Mouse (Mus musculus) neutrophil, adult 59 days (primary cell): ENCODE data around the gene Tdrd1. TPM values are rescaled to one million over a fixed set of nuclear protein-coding genes. Genes with fewer than 3 reads are reported as not detected.

Experiments
- total RNA-seq, 2 experiments: library from RNA; stranded (reverse); gene quantifications; 1 replicate in 1 of 2; 2 replicates in 1 of 2; pipeline ENCODE4 v1.2.4; 2023

The Tdrd1 gene
- not detected for total RNA-seq

GRCm38 (mm10) chr19:56826047-56826631 lies at the start of gene Tdrd1:
Tdrd1 (plus strand) TSS chr19:56826209.

GRCm38 (mm10) chr19:56821798-56822447 lies 4.1 kb upstream of the Tdrd1 start, which contains the start of gene Ccdc186:
Ccdc186 (minus strand) TSS chr19:56822190.

DNA sequence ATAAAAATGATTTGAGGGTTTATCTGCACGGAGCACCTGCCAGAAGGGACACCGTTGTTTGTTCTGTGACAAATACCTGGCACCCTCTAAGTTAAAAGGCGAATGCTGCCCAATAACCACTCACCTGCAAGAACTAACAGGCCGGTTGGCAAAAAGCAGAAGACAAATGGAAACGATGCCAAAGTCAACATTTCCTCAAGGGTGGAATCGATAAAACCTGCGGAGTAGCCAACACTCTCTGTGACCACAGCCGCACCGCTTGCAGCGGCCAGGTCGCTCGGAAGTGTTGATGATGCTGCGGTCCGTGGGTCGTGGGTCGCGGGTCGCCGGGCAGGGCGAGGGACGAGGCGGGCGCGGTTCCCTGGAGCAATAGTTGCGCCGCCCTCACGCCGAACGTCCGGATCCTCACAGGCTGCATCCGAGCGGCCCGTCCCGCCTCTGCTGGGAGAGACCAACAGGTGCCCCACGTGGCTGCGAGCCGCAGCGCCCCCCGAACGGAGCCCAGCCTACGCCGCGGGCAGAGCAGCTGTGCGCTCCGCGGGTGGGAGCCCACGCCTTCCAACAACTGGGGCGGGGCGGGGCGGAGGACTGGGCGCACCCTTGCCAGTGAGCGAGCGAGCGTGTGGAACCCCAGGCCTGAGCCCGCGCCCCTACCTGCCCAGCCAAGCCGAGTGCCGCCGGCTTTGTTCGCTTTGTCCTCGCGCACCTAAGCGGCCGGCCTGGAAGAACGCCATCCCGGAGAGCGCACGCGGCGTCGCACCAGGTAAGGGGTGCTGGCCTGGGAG lies 48.0 kb downstream of the Tdrd1 start, which contains the start of gene Vwa2:
Gene Vwa2, plus strand, starts transcription at position 434 of the 785 bp plus-strand sequence.

Other genes starting within 250 kb of the Tdrd1 start
- under 1 TPM; 0.11 to 0.42 TPM for gene Adrb1, start 104.0 kb upstream of the Tdrd1 start, total RNA-seq
- 10 to 100 TPM; 25.7 to 26.7 TPM for gene Ccdc186, start 4.0 kb upstream of the Tdrd1 start, total RNA-seq
- gene Vwa2, start 48.0 kb downstream of the Tdrd1 start, total RNA-seq: not detected
- gene Afap1l2, start 182.0 kb downstream of the Tdrd1 start, total RNA-seq: not detected